Mouse (Mus musculus) heart, postnatal 0 days (tissue): ENCODE measurements around the gene Sit1. TPM values are rescaled to one million over a fixed set of nuclear protein-coding genes. Genes with fewer than 3 reads are reported as not detected.

Experiments used
- ATAC-seq: fragments of 200-750 bp; cut with Nextera tagmentation; 2 replicates; pipeline ENCODE4 v1.8.0; 2017; ENCODE audit warnings: low read depth, moderate number of reproducible peaks, moderate library complexity; ENCODE audit not compliant: insufficient read depth
- DNase-seq: peaks from one replicate; pipeline ENCODE4 v3.0.0-alpha.2; 2016; ENCODE audit warnings: low spot score
- H3K27ac ChIP-seq: fragments of 300-500 bp; sonication (generic); 2 replicates; pipeline ENCODE4 v1.5.1; 2014; ENCODE audit warnings: low read depth, mild to moderate bottlenecking
- H3K27me3 ChIP-seq: fragments of 300-500 bp; sonication (generic); 2 replicates; pipeline ENCODE4 v1.6.1; 2014; ENCODE audit warnings: low read length, mixed read lengths; ENCODE audit not compliant: control insufficient read depth, insufficient read depth
- H3K36me3 ChIP-seq: fragments of 300-500 bp; sonication (generic); replicated peaks from 2 replicates; pipeline ENCODE4 v1.6.1; 2014; ENCODE audit warnings: low read length, mixed read lengths; ENCODE audit not compliant: control insufficient read depth, insufficient read depth
- H3K4me1 ChIP-seq: fragments of 300-500 bp; sonication (generic); 2 replicates; pipeline ENCODE4 v1.6.1; 2014; ENCODE audit warnings: antibody characterized with exemption; ENCODE audit not compliant: control insufficient read depth, insufficient read depth
- H3K4me2 ChIP-seq: fragments of 300-500 bp; sonication (generic); 2 replicates; pipeline ENCODE4 v1.6.1; 2014; ENCODE audit warnings: low read depth, mild to moderate bottlenecking, low read length, moderate library complexity
- H3K4me3 ChIP-seq: fragments of 300-500 bp; sonication (generic); 2 replicates; pipeline ENCODE4 v1.5.1; 2014; ENCODE audit warnings: low read depth, low read length
- H3K9ac ChIP-seq: fragments of 300-500 bp; sonication (generic); replicated peaks from 2 replicates; pipeline ENCODE4 v1.6.1; 2014; ENCODE audit warnings: low read depth, low read length, mixed read lengths
- H3K9me3 ChIP-seq: fragments of 300-500 bp; sonication (generic); replicated peaks from 2 replicates; pipeline ENCODE4 v1.6.1; 2016; ENCODE audit warnings: low read length; ENCODE audit not compliant: control insufficient read depth
- CTCF ChIP-seq: IDR thresholded peaks from 2 replicates; pipeline ENCODE4 v1.5.1; 2016; ENCODE audit warnings: antibody characterized with exemption, control low read depth, low read depth
- EP300 ChIP-seq: IDR thresholded peaks from 2 replicates; pipeline ENCODE4 v1.6.1; 2016; ENCODE audit warnings: antibody characterized with exemption, low read depth
- whole genome bisulfite sequencing: fragments of 180-500 bp; shearing (Covaris S2); extraction: QIAGEN DNeasy Blood & Tissue Kit; methylation state at CpG from one replicate; pipeline ENCODE4 v1.1.7; 2014; 5-methylcytosine and 5-hydroxymethylcytosine counted together
- polyA plus RNA-seq: library from polyadenylated mRNA; unstranded; fragments of >200 nt; fragmentation: Nextera tagmentation; extraction: Ambion mirVana; gene quantifications from 2 replicates; pipeline ENCODE4 v1.2.1, GENCODE M21; 2015
- total RNA-seq: library from RNA; depleted of rRNA; stranded (reverse); fragments of >200 nt; gene quantifications from 2 replicates; pipeline ENCODE4 v1.2.3, GENCODE M21; 2014; ENCODE audit warnings: low replicate concordance

Sit1 gene
- total and polyA plus RNA-seq, 2 experiments from 2014 or later: not detected

GRCm38 (mm10) chr4:43499407-43500333 lies 16.1 kb upstream of the Sit1 start, which contains the start of gene Arhgef39:
Gene Arhgef39 (minus strand): TSS chr4:43499695.
- TF ChIP-seq EP300 (no peak), CTCF (no peak)
- H3K36me3 ChIP-seq: peaks cover 15% of the 10 kb centered on the region
- no peak within 1 kb of the TSS; the same call in 1 of the 2 replicates for H3K27ac ChIP-seq
- peak within 1 kb of the TSS; percentile 72 for H3K4me2 ChIP-seq
- H3K4me3 ChIP-seq: peak within 1 kb of the TSS; percentile 57
- DNase-seq (peak; percentile 92), ATAC-seq (peak; percentile 92)
- H3K9ac ChIP-seq: peak within 1 kb of the TSS; percentile 29; the same call in 1 of the 2 replicates
- no peaks in the 10 kb centered on the region for H3K9me3 ChIP-seq
- H3K4me1 ChIP-seq: peaks cover 23% of the 10 kb centered on the region
- H3K27me3 ChIP-seq: no peaks in the 10 kb centered on the region
- WGBS: 6% methylated on average over 50 of the region's 50 CpGs

GRCm38 (mm10) chr4:43498983-43499382 lies 15.4 kb upstream of the Sit1 start:
- TF ChIP-seq CTCF (peak; percentile 35), EP300 (no peak)
- Histone ChIP-seq H3K36me3 (peaks cover 15% of the 10 kb centered on the region), H3K4me2 (peak overlapping the region; percentile 72), H3K27ac (no peak overlapping the region), H3K9ac (peak overlapping the region; percentile 29; the same call in 1 of the 2 replicates), H3K27me3 (no peaks in the 10 kb centered on the region), H3K4me3 (peak overlapping the region; percentile 57), H3K9me3 (no peaks in the 10 kb centered on the region), H3K4me1 (peaks cover 30% of the 10 kb centered on the region)
- ATAC-seq: peak; percentile 42; the same call in 1 of the 2 replicates
- peak; percentile 60 for DNase-seq
- WGBS: 15% methylated on average over 8 of the region's 8 CpGs

- 0 out of 2 replicates have a peak overlapping the region, but pooled peaks have one; percentile 7 for H3K9ac ChIP-seq
- H3K36me3 ChIP-seq: peaks cover 15% of the 10 kb centered on the region
- DNase-seq (peak; percentile 4), ATAC-seq (no peak)
- H3K27me3 ChIP-seq: no peaks in the 10 kb centered on the region
- TF ChIP-seq EP300: no peak
- no peak for TF ChIP-seq CTCF
- H3K27ac ChIP-seq: no peak overlapping the region
- peaks cover 32% of the 10 kb centered on the region for H3K4me1 ChIP-seq
- H3K4me3 ChIP-seq: peak overlapping the region; percentile 57
- H3K4me2 ChIP-seq: peak overlapping the region; percentile 72
- no peaks in the 10 kb centered on the region for H3K9me3 ChIP-seq
- WGBS: 47% methylated on average over 4 of the region's 4 CpGs
Observed at GRCm38 (mm10) chr4:43497946-43498345, 14.4 kb upstream of the Sit1 start.

GRCm38 (mm10) chr4:43497405-43497804 lies 13.9 kb upstream of the Sit1 start:
- Histone ChIP-seq H3K36me3 (peaks cover 15% of the 10 kb centered on the region), H3K4me2 (no peak overlapping the region), H3K27me3 (no peaks in the 10 kb centered on the region), H3K27ac (no peak overlapping the region), H3K9me3 (no peaks in the 10 kb centered on the region), H3K9ac (0 out of 2 replicates have a peak overlapping the region, but pooled peaks have one; percentile 7), H3K4me1 (peaks cover 32% of the 10 kb centered on the region), H3K4me3 (no peak overlapping the region)
- TF ChIP-seq CTCF (no peak), EP300 (no peak)
- 79% methylated on average over 8 of the region's 8 CpGs for WGBS
- DNase-seq: peak; percentile 4
- no peak for ATAC-seq

GRCm38 (mm10) chr4:43496587-43496986 lies 13.1 kb upstream of the Sit1 start:
- Histone ChIP-seq H3K4me2 (no peak overlapping the region), H3K27ac (no peak overlapping the region), H3K4me3 (no peak overlapping the region), H3K9me3 (no peaks in the 10 kb centered on the region), H3K27me3 (no peaks in the 10 kb centered on the region), H3K9ac (no peak overlapping the region), H3K36me3 (peaks cover 15% of the 10 kb centered on the region), H3K4me1 (peaks cover 32% of the 10 kb centered on the region)
- peak; percentile 5 for DNase-seq
- 41% methylated on average over 6 of the region's 6 CpGs for WGBS
- no peak for ATAC-seq
- TF ChIP-seq CTCF: no peak
- TF ChIP-seq EP300: no peak
